Mouse (Mus musculus) olfactory bulb, adult 2 months (tissue): ENCODE results near the gene Acaca.

Source experiments
- CTCF ChIP-seq: fragments of 200-500 bp; IDR thresholded peaks from 2 replicates; pipeline ENCODE4 v1.5.1; 2012; ENCODE audit warnings: low read depth, mild to moderate bottlenecking, low read length, moderate library complexity; ENCODE audit not compliant: insufficient read depth
- POLR2A ChIP-seq: fragments of 200-500 bp; IDR thresholded peaks from 2 replicates; pipeline ENCODE4 v1.6.1; 2012; ENCODE audit warnings: mild to moderate bottlenecking, low read depth, low read length, moderate library complexity; ENCODE audit not compliant: insufficient read depth

DNA sequence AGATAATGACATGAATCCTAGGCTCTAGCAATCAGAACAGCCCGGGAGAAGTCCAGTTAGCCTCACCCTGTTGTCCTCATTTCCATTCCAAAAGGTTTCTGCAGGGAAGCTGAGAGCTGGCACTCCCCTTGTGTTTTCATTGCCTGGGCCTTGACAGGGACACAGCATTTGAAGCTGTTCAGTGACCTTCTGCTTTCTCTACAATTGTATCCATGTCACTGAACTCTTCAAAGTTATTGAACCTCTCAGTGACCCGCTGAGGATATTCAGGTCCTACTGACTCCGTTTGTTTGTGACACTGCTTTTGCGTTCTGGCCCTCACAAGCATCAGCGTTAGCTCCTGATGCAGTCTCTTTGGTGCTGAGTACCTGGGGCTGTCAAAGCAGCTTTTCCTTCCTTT, 147.5 kb downstream of the Acaca start:
- TF ChIP-seq CTCF (no peak), POLR2A (no peak)
